In the genomic region with DNA sequence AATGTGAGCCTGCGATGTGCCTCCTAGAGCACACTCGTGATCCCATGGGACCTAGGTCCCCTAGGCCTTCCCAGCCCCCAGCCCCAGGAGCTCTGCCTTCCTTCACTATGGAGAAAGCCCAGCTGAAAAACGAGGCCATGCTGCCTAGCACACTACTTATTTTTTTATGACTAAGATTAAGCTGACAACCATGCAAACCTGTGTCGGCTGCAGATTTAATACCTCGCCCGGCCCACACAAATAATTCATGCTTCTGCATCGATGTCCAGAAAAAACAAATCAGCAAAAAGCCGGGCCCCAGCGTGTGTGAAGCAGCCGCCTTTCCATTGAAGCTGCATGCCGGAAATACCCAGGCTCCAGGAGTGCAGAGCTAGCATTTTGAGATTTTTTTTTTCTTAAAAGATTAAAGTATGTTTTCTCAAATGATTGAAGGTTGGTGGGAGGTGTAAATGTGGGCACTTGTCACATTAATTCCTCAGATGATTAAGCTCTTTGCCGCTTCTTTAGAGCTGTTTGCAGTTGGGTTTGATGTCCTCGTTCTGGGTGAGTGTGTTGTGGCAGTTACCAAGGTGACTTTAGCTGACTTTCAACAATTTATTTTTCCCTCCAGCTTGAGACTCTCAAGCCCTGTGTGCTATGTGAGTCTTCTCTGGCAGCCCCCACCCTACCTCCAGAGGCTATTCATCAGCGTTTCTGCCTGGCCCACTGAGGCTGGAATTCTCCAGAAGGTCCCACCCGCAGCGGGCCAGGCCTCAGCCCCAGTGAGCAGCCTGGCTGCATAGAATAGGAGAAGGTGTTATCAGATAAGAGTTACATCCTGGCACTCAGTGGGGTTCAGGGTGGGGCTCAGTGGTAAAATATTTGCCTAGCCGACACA, we compare ENCODE assay signal across 10 mouse cellular contexts. TPM values are rescaled to one million over a fixed set of nuclear protein-coding genes. Genes with fewer than 3 reads are reported as not detected.
A peak's percentile ranks its signal among the peaks of the same experiment; 100 is the strongest.
DNase-seq lines count a peak whose midpoint lies in the region; ATAC-seq lines count a peak whose summit lies in the region.
"Had no signal": no experiment of that assay in that cellular context is flagged by ENCODE, and none has a peak within 500 bp of the region (broad histone marks: within the 10 kb centered on the region; RNA-seq: fewer than 3 reads in every experiment).

No protein-coding gene starts in this region.

- peaks cover 43% of the 10 kb centered on the region for H3K4me1 ChIP-seq in heart, embryonic 12.5 days (replicated peaks)
- H3K4me1 ChIP-seq in forebrain, embryonic 15.5 days = peaks cover 11% of the 10 kb centered on the region
- H3K4me1 ChIP-seq in liver, embryonic 13.5 days (replicated peaks) = peaks cover 40% of the 10 kb centered on the region

- no peak overlapping the region for H3K4me3 ChIP-seq in heart, embryonic 12.5 days
- no peak overlapping the region for H3K4me3 ChIP-seq in forebrain, embryonic 15.5 days
- H3K4me3 ChIP-seq in liver, embryonic 13.5 days (replicated peaks) = no peak overlapping the region

- H3K4me2 ChIP-seq in heart, embryonic 12.5 days = no peak overlapping the region
- H3K4me2 ChIP-seq in forebrain, embryonic 15.5 days (replicated peaks) = no peak overlapping the region
- H3K4me2 ChIP-seq in liver, embryonic 13.5 days = peak overlapping the region; percentile 9; the same call in 1 of the 2 replicates

- peak overlapping the region; percentile 83 for H3K27ac ChIP-seq in heart, embryonic 12.5 days (ENCODE audit: poor library complexity, severe bottlenecking)
- peak overlapping the region; percentile 57 for H3K27ac ChIP-seq in forebrain, embryonic 15.5 days (replicated peaks)
- peak overlapping the region; percentile 9 for H3K27ac ChIP-seq in liver, embryonic 13.5 days
- H3K27ac ChIP-seq: macrophage had no signal

- 34% methylated on average over 17 of the region's 17 CpGs for WGBS in heart, embryonic 12.5 days
- WGBS in forebrain, embryonic 15.5 days = 53% methylated on average over 17 of the region's 17 CpGs
- WGBS in liver, embryonic 13.5 days (ENCODE audit: insufficient replicate concordance) = 51% methylated on average over 17 of the region's 17 CpGs

- no peaks in the 10 kb centered on the region for H3K27me3 ChIP-seq in heart, embryonic 12.5 days (replicated peaks)
- H3K27me3 ChIP-seq in forebrain, embryonic 15.5 days = no peaks in the 10 kb centered on the region
- H3K27me3 ChIP-seq in liver, embryonic 13.5 days = no peaks in the 10 kb centered on the region
- H3K27me3 ChIP-seq: Patski had no signal

- intact Hi-C loops in heart, postnatal 10 days (cut with DNase I) = no loop called here

- H3K9ac ChIP-seq in heart, embryonic 12.5 days = peak overlapping the region; percentile 33; the same call in 1 of the 2 replicates
- no peak overlapping the region for H3K9ac ChIP-seq in forebrain, embryonic 15.5 days (replicated peaks)
- H3K9ac ChIP-seq in liver, embryonic 13.5 days = no peak overlapping the region; the same call in 1 of the 2 replicates

- H3K36me3 ChIP-seq in heart, embryonic 12.5 days = peaks cover 41% of the 10 kb centered on the region
- H3K36me3 ChIP-seq in forebrain, embryonic 15.5 days = peaks cover 16% of the 10 kb centered on the region; the same call in 1 of the 2 replicates
- H3K36me3 ChIP-seq in liver, embryonic 13.5 days = peaks cover 8% of the 10 kb centered on the region; the same call in 1 of the 2 replicates

- DNase-seq in heart, postnatal 10 days = no peak
- DNase-seq in ES-CJ7 (ENCODE audit: low read depth, low spot score) = peak; percentile 63
- DNase-seq in liver, embryonic 13.5 days = no peak
- peak; percentile 46 for DNase-seq in thymus, postnatal 0 days (ENCODE audit: low spot score)
- DNase-seq in cerebellum, postnatal 10 days = no peak
- DNase-seq in layer of hippocampus, postnatal 10 days (ENCODE audit: low spot score in 2 of 2) = no peak

- ATAC-seq in heart, embryonic 12.5 days (ENCODE audit: insufficient number of reproducible peaks, low FRiP score) = no peak
- ATAC-seq in forebrain, embryonic 15.5 days (replicated peaks) = no peak
- peak; percentile 78 for ATAC-seq in liver, embryonic 13.5 days (ENCODE audit: low read depth)
- ATAC-seq: Patski had no signal

- no peaks in the 10 kb centered on the region for H3K9me3 ChIP-seq in heart, embryonic 12.5 days (replicated peaks)
- H3K9me3 ChIP-seq in forebrain, embryonic 15.5 days = no peaks in the 10 kb centered on the region
- H3K9me3 ChIP-seq in liver, embryonic 13.5 days (replicated peaks) = no peaks in the 10 kb centered on the region

RNA-seq across cellular contexts. Expression of gene Trim8, which starts 30.9 kb away (rescaled TPM):
- polyA plus RNA-seq in heart, embryonic 12.5 days (2016; fragmentation: Nextera tagmentation; extraction: Ambion mirVana) = 24.1 and 24.2 TPM in 2 replicates
- 10 to 100 TPM; 49.9 to 50.6 TPM for total RNA-seq in heart, postnatal 10 days (2021)
- 28.0 and 29.4 TPM in 2 replicates for polyA plus RNA-seq in forebrain, embryonic 15.5 days (2015; fragmentation: Nextera tagmentation; extraction: Ambion mirVana)
- 9.1 and 9.2 TPM in 2 replicates for polyA plus RNA-seq in liver, embryonic 13.5 days (2015; fragmentation: Nextera tagmentation; extraction: Ambion mirVana)
- 20.4 and 23.6 TPM in 2 replicates for polyA plus RNA-seq in thymus, postnatal 0 days (2015; fragmentation: Nextera tagmentation; extraction: Ambion mirVana)
- 100 to 1,000 TPM; 108 to 111 TPM for total RNA-seq in layer of hippocampus, postnatal 10 days (2021)

Comparison
In these comparisons a context has a peak if more than half of its experiments do, and no peak if none do; other contexts are left out.
1. H3K27ac ChIP-seq: peak in every context shown above with its lines; median percentile 83 in heart, embryonic 12.5 days; 57 in forebrain, embryonic 15.5 days; 9 in liver, embryonic 13.5 days.
2. DNase-seq: peak in ES-CJ7 (single experiment) and thymus, postnatal 0 days (single experiment); none in heart, postnatal 10 days (0 of 2), liver, embryonic 13.5 days (single experiment), cerebellum, postnatal 10 days (0 of 2) and layer of hippocampus, postnatal 10 days (0 of 2).